Mouse (Mus musculus) ES-E14 (cell line): Measurements from ENCODE around the gene Caskin1. TPM values are rescaled to one million over a fixed set of nuclear protein-coding genes. Genes with fewer than 3 reads are reported as not detected.

Experiments
- DNase-seq: peaks from one replicate; pipeline ENCODE4 v3.0.0-alpha.2; 2013; ENCODE audit warnings: low read depth, low spot score
- H3K27ac ChIP-seq: 2 replicates; pipeline ENCODE4 v1.5.1; 2012; ENCODE audit warnings: low read depth, mild to moderate bottlenecking, low read length, moderate library complexity, mixed read lengths; ENCODE audit not compliant: poor library complexity, insufficient read depth, severe bottlenecking
- H3K36me3 ChIP-seq: 2 replicates; pipeline ENCODE4 v1.6.1; 2012; ENCODE audit warnings: mild to moderate bottlenecking, low read length, moderate library complexity, mixed read lengths; ENCODE audit not compliant: control insufficient read depth, poor library complexity, insufficient read depth, severe bottlenecking
- H3K4me1 ChIP-seq, 2 experiments: fragments of 150-350 bp in 1 of 2; sonication (generic) in 1 of 2; 2 replicates each; pipeline ENCODE4 v1.6.1; 2012; ENCODE audit warnings: low read length in 2 of 2, mild to moderate bottlenecking in 1 of 2, mixed read lengths in 1 of 2; ENCODE audit not compliant: control insufficient read depth in 2 of 2, insufficient read depth in 2 of 2, poor library complexity in 1 of 2
- H3K4me3 ChIP-seq, 2 experiments: fragments of 150-350 bp in 1 of 2; sonication (generic) in 1 of 2; 2 replicates each; pipeline ENCODE4 v1.5.1; 2012; ENCODE audit warnings: low read length in 2 of 2, low read depth in 1 of 2, mild to moderate bottlenecking in 1 of 2, mixed read lengths in 1 of 2; ENCODE audit not compliant: insufficient read depth in 1 of 2, poor library complexity in 1 of 2, severe bottlenecking in 1 of 2
- H3K9ac ChIP-seq: 2 replicates; pipeline ENCODE4 v1.6.1; 2012; ENCODE audit warnings: low read depth, mild to moderate bottlenecking, low read length, mixed read lengths; ENCODE audit not compliant: poor library complexity, insufficient read depth, severe bottlenecking
- H3K9me3 ChIP-seq: fragments of 150-350 bp; sonication (generic); 2 replicates; pipeline ENCODE4 v1.6.1; 2012; ENCODE audit warnings: low read depth, mild to moderate bottlenecking, low read length; ENCODE audit not compliant: control insufficient read depth, insufficient read depth
- CHD2 ChIP-seq: IDR thresholded peaks from 2 replicates; pipeline ENCODE4 v1.6.1; 2014; ENCODE audit warnings: mild to moderate bottlenecking, low read depth, low read length, inconsistent platforms
- HCFC1 ChIP-seq: IDR thresholded peaks from 2 replicates; pipeline ENCODE4 v1.6.1; 2012; ENCODE audit warnings: low read length, inconsistent platforms, borderline replicate concordance; ENCODE audit not compliant: insufficient read depth
- MAFK ChIP-seq: IDR thresholded peaks from 2 replicates; pipeline ENCODE4 v1.6.1; 2014; ENCODE audit warnings: mild to moderate bottlenecking, low read depth, low read length, inconsistent platforms; ENCODE audit not compliant: insufficient read depth
- ZC3H11A ChIP-seq: IDR thresholded peaks from 2 replicates; pipeline ENCODE4 v1.6.1; 2012; ENCODE audit warnings: low read depth, mild to moderate bottlenecking, inconsistent platforms, low read length, borderline replicate concordance
- ZNF384 ChIP-seq: IDR thresholded peaks from 2 replicates; pipeline ENCODE4 v1.6.1; 2012; ENCODE audit warnings: low read depth, low read length, inconsistent platforms
- in situ Hi-C, 2 experiments: fragments of 600-800 bp; cut with MboI; formaldehyde crosslinking; loops; one replicate each; pipeline ENCODE4 v1.15.1; 2025; ENCODE audit warnings: low sequenced_read_pairs in 2 of 2, inconsistent platforms in 1 of 2; ENCODE audit not compliant: unreplicated experiment in 2 of 2
- total RNA-seq: library from RNA; depleted of rRNA; stranded (reverse); fragments of 300-350 nt; gene quantifications from 2 replicates; pipeline ENCODE4 v1.2.3, GENCODE M21; 2012

Gene Caskin1
- total RNA-seq, 1 experiment: 2.0 TPM

DNA sequence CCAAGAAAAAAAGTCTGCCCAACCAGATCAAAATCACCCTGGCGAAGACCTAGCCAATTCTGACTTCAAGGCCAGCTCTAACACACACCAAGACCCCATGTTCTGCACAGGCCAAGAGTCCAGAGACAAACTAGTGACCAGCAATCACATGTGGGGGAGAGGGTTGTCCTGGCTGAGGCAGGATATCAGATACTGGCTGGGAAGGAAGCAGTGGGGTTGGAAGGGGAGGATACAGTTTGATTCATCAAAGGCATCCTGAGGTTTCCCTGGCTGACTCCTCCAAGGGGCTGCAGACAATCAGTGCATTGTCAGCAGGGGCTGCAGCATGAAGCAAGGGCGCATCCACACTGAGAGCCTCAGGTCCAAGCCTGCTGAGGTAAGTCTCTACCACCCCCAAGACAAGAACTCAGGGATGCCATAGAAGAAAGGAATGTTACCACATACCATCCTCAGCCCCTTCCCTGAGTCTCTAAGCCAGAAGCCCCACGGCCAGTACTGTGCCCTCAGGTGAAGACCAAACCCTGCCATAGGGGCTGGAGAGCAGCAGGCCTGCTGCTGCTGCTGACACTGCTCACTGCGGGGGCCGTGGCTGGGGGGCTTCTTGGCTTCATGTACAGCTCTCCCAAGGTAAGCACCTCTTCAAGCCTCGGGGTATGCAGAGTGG lies 14.7 kb upstream of the Caskin1 start, which contains the start of gene Bricd5:
Gene Bricd5, plus strand, starts transcription at position 273 of the 664 bp plus-strand sequence.
- Histone ChIP-seq H3K4me1 (peaks cover 0 to 9% of the 10 kb centered on the region in 2 experiments; a peak in 2 of 4 replicates), H3K27ac (no peak within 1 kb of the TSS), H3K36me3 (peaks cover 31% of the 10 kb centered on the region; the same call in 1 of the 2 replicates), H3K9me3 (no peaks in the 10 kb centered on the region), H3K9ac (no peak within 1 kb of the TSS), H3K4me3 (no peak within 1 kb of the TSS)
- no peak for DNase-seq
- TF ChIP-seq CHD2 (no peak), ZNF384 (no peak), MAFK (no peak), ZC3H11A (no peak), HCFC1 (no peak)
- in situ Hi-C loops: no loop called here

DNA sequence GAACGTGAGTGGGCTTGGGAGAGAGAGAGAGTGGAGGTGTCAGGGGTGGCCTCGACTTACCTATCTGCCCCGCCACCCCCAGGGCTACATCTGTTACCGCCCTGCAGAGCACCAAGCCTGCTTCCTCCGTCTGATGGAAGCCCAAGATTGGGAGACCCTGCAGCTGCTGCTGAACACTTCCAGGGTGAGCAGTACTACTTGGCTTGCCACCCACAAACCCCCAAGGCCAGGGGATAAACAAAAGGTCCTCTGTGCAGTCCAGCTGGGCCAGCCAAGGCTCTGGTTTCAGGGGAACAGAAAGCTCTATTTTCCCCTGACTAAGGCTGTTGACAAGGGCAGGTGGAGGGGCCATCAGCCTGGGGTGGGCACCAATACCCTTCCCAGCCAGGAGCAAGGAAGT lies 13.8 kb upstream of the Caskin1 start:
- in situ Hi-C loops: no loop called here
- DNase-seq: no peak
- H3K27ac ChIP-seq: no peak overlapping the region

DNA sequence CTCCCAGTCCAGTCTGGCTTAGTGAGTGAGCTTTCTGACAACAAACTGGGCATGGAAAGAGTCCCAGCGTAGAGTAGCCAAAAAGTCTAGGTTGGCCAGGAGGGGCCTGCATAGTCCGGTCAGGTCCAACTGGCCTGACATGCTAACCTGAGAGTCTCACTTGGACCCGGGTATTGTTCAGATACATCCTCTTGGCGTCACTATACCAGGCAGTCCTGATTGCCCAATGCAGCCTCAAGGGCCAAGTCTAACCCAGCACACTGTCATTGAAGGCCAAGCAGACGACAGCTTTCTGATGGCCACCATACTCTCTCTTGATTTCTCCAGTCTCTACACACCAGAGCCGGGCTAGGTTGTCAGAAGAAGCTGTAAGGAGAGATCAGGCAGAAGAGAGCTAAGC lies 12.8 kb upstream of the Caskin1 start:
- in situ Hi-C loops: no loop called here
- TF ChIP-seq HCFC1 (no peak), ZC3H11A (no peak), CHD2 (no peak), MAFK (no peak), ZNF384 (no peak)
- H3K9me3 ChIP-seq: no peaks in the 10 kb centered on the region
- no peak overlapping the region for H3K9ac ChIP-seq
- H3K4me1 ChIP-seq: peaks cover 0 to 12% of the 10 kb centered on the region in 2 experiments; a peak in 3 of 4 replicates
- peaks cover 31% of the 10 kb centered on the region; the same call in 1 of the 2 replicates for H3K36me3 ChIP-seq
- H3K27ac ChIP-seq: no peak overlapping the region
- no peak overlapping the region for H3K4me3 ChIP-seq
- DNase-seq: no peak

More for the DNA sequence above, 13.8 kb upstream of the Caskin1 start:
- peaks cover 0 to 9% of the 10 kb centered on the region in 2 experiments; a peak in 3 of 4 replicates for H3K4me1 ChIP-seq
- TF ChIP-seq MAFK: no peak
- no peak for TF ChIP-seq HCFC1
- TF ChIP-seq ZNF384: no peak
- TF ChIP-seq CHD2: no peak
- no peak for TF ChIP-seq ZC3H11A
- no peaks in the 10 kb centered on the region for H3K9me3 ChIP-seq
- no peak overlapping the region for H3K4me3 ChIP-seq
- H3K9ac ChIP-seq: no peak overlapping the region
- peaks cover 31% of the 10 kb centered on the region; the same call in 1 of the 2 replicates for H3K36me3 ChIP-seq

DNA sequence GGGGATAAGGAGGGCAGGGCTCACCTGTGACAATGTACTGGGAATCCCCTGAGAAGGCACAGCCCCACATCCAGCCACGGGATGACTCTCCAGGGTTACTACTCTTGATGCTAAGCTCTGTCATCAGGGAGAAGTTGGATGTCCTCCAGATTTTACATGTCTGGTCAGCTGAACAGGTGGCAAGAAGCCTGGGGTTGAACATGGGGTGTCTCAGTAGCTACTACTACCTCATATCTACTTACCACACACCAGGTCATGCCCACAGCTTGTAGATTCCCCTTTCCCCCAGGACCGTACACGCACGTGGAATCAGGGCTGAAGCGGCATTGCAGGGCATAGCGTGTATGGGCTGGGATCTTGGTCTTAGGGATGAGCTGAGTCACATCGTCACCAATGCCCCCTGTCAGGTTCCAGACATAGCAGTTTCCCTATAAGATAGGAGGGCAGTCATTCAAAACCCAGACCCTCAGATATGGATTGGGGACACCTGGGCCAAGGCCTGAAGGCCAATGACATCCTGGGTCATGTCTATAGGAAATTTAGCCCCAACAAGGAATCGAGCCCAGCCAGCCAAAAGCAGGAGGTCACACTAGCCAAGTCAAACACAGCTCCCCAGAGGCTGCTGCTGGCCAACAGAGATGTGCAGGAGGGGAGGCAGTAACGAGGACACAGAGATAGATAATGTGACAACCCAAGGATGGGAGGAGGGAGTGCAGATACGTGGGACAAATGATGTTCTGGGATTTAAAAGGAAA lies 12.2 kb upstream of the Caskin1 start:
- no peak overlapping the region for H3K4me3 ChIP-seq
- H3K9ac ChIP-seq: no peak overlapping the region
- no peak for DNase-seq
- H3K36me3 ChIP-seq: peaks cover 31% of the 10 kb centered on the region; the same call in 1 of the 2 replicates
- in situ Hi-C loops: no loop called here
- no peaks in the 10 kb centered on the region for H3K9me3 ChIP-seq
- no peak overlapping the region for H3K27ac ChIP-seq
- peaks cover 0 to 12% of the 10 kb centered on the region in 2 experiments; a peak in 3 of 4 replicates for H3K4me1 ChIP-seq
- no peak for TF ChIP-seq ZC3H11A
- no peak for TF ChIP-seq ZNF384
- no peak for TF ChIP-seq HCFC1
- TF ChIP-seq MAFK: no peak
- TF ChIP-seq CHD2: no peak
